Mouse (Mus musculus): ENCODE data around the gene Ndufs4.
A peak's percentile ranks its signal among the peaks of the same experiment; 100 is the strongest.
"Not testable (repeated sequence)": the region's sequence is repeated elsewhere in the genome, so short reads cannot be mapped to it uniquely, and the experiment has no call there.

Ndufs4 gene

DNA sequence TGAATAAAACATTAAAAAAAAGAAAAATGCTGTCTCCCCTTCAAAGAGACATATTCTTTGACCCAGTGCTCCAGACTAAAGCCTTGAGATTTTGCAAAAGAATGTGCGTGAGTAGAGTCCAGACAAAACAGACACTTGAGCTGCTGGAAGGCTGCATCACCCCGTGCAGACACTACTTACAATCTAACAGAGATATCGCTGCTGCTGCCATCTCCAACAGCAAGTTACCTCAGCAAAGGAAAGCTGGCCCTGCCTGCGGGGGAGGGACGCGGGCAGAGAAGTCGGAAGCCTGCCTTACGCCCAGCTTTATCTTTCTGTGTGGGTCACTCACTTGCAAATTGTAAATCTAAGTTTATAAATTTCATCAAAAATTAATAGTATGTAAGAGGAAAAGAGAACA lies 45.1 kb downstream of the Ndufs4 start:
- no peak for ATAC-seq (ENCODE audit: low TSS enrichment)

DNA sequence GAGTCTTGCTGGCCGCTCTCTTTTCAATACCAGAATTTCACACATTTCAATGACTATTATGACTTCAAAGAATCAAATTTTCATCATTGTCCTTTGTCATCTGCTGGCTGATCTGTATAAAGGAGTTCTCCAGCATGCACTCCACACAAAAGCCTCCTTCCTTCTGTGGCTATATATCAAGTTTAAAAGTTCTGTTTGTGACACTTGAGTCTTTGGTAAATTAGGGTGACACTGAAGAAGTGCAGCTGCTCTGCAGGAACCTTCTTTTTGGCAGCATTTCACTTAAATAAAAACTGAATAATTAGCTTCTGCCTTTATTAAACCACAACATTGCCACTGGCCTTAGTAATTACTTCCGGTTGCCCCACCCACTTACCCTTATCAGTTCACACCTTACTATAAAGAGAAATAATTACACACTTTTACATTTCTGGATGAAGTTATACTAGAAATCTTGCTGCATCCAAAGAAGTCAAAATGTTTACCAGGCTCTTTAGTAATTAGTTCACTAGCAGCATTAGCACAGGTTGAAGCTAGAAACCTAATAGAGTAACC lies 68.1 kb downstream of the Ndufs4 start:
- no peak for ATAC-seq (ENCODE audit: low TSS enrichment)

DNA sequence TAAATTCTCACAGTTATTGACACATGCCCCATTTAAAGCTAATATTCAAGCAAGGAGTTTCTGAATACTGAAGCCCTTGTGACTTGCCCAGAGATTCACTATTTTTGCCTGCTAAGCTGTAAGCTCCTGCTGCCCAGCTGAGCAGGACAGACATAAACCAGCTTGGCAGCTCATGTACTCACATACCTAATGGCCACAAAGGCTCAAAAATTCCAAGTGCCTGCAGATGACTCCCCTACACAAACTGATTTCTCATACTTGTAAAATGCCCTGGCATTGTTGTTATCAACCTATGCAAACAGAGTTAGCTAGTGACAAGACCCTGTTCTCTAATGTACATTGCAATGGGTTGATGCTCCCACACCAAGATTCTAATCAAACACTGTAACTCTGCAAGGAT lies 68.9 kb downstream of the Ndufs4 start:
- ATAC-seq (ENCODE audit: low TSS enrichment), result no peak

DNA sequence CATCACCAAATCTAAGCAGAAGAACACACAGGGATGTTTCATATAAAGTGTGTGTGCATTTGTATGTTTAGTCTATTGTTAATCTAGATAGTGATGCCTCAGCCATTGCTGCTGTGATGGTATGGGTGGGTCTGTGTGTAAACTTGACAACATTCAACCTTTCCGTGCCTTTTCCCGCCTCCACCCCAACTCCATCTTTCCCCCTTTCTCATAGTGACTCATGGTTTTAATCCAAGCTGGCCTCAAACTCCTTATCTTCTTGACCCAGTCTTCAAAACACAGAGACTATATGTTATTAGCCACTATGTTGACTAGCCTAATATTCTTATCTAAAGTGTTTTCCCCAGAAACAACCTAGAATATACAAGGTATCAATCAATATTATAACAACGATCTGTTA lies 72.7 kb downstream of the Ndufs4 start:
- no peak for ATAC-seq (ENCODE audit: low TSS enrichment)

DNA sequence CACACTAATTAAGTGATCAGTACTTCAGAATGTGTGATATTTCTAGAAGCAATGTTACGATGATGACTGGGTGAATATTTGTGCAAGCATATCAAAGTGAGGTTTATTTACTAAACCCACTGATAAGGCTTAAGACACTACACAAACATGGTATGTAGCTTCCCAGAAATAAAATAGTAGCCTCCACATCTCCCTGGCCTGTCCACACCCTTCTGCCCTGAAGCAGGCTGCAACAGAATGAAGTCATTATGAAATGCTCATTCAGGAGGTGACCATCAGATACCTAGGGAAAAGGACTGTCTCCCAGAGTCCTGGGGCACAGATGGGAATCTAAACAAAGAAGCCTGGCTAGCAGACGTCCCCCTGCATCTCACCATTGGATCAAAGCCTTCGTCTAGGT lies 73.1 kb downstream of the Ndufs4 start:
- no peak for ATAC-seq (ENCODE audit: low TSS enrichment)

DNA sequence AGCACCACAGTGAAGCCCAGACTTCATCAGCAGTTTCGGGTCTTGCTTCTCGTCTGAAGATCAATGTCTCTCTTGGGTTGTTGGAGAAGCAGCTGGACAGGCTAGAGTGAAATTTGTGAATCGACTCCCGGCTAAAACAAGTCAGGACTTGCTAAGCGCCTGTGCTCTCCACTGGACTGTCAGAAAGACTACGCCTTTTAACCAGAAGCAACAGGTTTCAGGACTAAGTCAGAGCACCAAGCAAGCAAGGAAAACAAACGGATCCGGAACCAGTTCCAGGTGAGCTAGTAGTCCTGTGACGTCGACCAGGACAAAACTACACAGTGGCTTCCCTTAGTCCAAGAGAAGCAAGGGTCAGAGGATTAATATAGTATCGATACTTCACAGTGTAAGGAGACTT lies 77.5 kb downstream of the Ndufs4 start:
- ATAC-seq (ENCODE audit: low TSS enrichment), result no peak

DNA sequence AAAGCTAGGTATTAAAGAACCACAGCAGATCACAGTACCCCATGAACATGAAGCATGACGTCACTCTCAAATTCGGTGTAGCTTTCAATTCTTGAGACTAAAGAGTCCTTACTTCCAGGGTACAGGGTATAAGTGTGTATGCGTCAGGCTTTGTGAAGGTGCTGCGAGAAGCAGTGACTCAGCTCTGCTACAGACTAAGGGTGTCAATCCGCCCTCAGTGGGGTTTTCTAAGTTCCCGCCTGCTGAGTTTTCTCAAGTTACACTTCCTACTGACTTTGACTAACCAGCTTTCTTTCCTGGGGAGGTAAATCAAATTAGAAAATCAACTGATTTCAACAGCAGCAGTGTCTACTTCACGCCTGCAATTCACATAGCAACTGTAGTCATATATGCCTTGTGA lies 83.4 kb downstream of the Ndufs4 start:
- peak; percentile 94 for ATAC-seq (ENCODE audit: low TSS enrichment)

DNA sequence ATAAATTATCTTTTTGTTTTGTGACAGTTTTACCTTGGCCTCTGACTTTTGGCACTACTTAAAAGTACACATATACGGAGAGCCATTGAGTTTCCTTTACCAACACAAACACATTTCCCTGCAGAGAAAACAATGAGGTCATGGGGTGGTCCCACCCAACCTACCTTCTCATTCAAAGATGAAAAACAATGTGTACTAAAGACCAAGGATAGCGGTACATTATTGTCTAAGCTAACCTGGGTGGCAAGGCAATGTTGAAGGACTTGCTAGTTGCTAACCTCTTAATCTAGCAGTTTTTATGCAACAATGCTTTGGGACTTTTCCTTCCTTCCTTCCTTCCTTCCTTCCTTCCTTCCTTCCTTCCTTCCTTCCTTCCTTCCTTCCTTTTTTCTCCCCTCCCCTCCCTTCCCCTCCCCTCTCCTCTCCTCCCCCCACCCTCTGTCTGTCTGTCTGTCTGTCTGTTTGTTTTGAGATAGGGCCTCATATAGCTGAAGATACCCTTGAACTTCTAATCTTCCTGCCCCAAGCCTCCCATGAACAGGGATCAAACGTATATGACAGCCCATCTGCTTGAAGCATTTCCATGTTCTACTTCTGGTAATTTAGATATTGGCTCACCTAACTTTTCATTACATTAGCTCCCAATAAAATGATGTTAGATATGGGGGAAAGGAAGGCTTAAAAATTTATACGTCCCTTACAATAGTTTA lies 84.4 kb downstream of the Ndufs4 start:
- ATAC-seq (ENCODE audit: low TSS enrichment), result no peak

DNA sequence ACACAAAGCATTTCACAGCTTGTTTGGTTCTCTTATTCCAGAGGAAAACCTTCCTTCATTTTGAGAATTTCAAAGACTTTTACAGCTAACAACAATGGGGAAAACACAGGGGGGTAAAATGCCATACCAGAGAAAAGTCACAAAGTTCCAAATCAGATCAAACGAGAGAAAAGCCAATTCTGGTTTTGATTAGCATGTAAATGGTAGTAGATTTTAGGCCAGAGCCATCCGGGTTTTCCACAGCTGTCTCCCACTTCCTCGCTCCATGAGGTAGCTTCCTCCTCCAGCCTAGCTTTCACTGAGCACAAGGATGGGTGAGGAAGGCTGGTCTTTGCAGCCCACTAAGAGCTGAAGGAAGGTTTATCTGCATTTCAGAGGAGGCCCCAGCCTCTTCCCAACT lies 90.3 kb downstream of the Ndufs4 start:
- no peak for ATAC-seq (ENCODE audit: low TSS enrichment)

DNA sequence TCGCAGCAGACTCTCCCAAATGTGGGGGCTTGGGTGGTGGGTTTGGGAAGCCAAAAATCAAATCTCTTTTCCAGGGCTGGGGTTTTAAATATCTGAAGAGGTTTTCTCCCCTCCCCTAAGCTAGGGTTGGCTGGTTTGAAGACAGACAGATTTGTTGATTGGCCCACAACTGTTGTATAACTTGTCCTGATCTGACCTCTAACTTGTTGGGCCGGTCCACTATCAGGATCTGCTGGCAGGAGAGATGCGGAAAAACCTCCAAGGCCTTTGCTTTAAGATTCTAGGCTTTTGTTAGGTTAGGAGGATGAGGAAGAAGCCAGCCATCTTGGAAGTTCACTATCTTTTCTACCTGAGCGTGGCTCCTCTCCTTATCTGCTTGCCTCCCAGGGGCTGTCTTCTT lies 91.5 kb downstream of the Ndufs4 start:
- ATAC-seq (ENCODE audit: low TSS enrichment), result no peak

DNA sequence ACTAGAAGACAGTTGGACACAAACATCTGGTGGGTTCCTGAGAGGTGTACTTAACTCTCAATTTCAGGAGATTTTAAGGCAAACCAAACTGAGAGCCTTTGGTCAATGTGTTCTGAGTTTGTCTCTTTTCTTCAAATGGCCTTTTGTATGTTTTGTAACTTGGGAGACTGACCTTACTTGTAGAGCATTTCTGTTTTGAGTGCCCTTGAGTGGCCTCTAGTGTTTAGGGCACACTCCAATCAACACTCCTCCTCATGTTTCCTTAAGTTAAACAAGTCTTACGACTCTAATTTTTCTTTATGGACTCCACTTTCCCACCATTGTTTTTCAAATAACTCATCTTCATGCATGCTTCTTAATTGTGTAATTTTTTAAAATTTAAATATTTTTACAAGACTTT lies 98.6 kb downstream of the Ndufs4 start:
- no peak for ATAC-seq (ENCODE audit: low TSS enrichment)

DNA sequence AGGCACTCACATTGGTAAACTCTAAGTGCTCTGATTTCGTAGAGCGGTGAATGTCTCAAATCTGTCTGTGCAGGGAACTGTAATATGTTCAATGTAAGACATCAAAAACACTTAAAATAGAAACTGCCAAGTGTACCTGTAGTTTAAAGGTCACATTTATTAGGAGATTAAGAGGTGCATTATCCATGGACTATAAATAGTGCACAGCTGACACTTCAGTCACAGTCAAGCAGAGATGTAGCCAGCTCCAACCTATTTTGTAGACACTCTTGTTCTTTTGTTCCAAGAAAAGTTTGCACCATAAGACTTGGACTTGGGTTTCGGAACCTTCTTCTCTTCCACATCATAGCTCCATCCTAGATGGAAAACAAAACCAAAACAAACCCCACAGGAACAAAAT lies 99.5 kb downstream of the Ndufs4 start:
- no peak for ATAC-seq (ENCODE audit: low TSS enrichment)

DNA sequence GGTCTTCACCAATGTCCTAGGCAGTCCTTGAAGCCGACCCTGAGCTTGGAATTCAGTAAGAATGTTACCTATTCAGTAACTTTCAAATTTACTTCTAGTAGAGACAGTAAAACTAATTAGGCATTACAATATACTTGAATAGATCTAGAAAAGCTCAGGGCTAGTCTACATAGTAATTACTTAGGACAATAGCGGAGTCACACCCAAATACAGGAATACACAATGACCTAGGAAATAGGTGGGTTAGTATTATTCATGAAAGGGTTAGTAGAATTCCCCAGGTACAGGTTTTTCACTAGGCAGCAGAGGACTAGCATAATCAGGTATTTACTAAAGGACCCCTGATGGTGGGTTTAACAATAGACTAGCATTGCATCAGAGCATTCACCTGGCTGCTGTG lies 109.4 kb downstream of the Ndufs4 start:
- ATAC-seq (ENCODE audit: low TSS enrichment), result not testable (repeated sequence)

DNA sequence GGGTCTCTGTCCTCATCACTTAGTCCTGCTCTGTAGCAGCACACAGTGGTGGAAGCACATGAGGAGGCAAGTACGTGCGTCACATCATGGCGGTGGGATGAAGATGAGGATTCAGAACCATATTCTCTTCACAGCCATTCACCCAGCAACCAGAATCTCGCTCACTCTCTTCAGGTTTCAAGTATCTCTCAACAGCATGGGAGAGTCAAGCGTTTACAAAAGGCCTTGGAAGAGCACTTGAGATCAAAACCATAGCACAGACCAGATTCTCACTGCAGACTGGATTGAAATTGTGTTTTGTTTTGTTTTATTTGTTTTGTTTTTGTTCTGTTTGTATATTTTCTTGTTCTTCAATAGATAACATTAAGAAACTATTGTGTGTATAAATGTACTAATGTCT lies 110.8 kb downstream of the Ndufs4 start:
- ATAC-seq (ENCODE audit: low TSS enrichment), result no peak

DNA sequence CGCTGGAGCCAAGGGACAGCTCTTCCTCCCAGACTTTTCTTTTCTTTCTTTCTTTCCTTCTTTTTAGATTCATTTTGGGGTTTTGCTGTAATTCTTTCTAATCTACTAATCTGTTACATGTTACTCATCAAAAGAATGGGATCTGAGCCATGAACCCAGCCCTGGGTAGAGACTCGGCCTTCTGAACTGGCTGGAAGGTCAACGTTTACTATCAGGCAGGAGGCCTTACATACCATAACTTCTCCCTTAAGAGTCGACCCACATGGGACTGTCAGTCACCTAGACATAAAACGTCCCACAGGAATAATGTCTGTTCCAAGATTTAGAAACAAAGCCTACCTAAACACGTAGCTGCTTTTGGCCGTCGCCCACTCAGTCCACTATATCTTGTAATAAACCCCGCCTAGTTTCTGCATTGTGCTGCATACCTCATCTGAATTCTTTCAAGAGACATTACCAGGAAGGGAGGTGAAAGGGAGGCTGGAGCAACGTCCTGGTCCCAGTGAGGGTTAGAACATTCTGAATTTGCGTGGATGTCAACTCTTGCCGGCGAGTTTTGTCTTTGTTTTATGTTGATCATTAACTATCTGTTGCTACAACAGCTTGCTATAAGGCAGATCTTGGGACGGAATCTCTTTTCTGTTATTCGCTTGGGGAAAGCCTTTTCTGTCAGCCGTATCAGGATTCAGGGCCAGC lies 116.5 kb downstream of the Ndufs4 start:
- no peak for ATAC-seq (ENCODE audit: low TSS enrichment)

DNA sequence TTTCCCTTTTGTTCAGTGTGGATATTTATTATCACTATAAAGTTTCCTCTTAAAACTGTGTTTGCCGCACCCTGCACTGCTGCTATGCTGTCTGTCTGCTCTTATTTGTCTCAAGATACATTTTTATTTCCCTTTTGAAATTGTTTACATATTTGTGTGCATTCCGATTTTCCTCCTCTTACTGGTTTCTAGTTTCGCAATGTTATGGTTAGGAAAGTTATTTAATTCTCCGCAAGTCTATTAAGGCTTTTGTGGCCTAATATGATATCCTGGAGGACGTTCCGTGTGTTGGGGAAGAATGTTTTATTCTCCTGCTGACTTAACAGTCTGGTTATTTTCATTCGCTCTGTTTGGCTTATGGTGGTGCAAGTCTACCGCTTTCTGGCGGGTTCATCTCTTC lies 120.3 kb downstream of the Ndufs4 start:
- ATAC-seq (ENCODE audit: low TSS enrichment), result no peak

DNA sequence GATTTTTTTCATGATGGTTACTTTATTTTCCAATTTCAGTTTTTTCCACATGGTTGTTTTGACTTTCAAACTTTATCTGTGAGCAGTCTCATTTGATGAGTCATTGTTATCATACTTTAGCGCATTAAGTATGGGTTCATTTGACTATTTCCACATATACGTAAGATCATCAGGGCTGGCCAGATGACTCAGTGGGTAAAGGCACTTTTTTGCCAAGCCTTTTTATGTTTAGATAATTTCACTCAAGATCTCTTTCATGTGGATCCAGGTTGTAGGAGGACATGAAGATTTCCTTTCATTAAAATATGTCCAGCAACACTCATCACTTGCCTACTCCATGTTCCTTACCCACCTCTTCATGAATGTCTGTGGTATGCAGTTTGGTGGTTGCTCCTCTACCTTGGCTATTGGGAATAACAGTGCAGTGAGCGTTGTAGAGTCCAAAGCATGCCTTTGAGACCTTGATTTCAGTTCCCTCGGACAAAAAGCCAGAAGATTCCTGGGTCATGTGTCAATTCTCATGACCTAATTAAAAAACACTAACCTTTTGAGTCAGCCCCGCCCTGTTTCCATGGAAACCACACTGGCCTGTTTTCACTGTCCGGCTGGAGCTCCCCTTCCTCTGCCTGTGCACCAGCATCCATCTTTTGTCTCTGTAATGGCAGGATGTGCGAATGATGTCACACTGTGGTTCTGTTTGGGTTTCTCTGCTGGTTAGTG lies 127.4 kb downstream of the Ndufs4 start:
- ATAC-seq (ENCODE audit: low TSS enrichment), result no peak

DNA sequence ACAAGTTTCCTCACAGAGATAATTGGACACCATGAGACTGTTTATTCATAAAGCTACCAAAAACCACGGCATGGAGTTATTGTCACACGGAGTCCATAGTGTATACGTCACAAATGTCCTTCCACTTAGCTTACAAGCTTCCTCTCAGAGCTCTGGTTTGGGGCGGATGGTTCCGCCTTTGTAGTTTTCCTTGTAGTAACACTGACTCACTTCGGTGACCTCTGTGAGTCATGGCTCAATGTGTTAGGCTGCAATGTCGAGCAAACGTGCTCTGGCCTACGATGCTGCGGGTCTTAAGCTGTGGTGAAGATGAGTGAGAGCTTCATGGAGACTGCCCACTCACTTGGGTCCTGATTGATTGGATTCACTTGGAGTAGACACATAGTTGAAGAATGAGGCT lies 133.4 kb downstream of the Ndufs4 start:
- ATAC-seq (ENCODE audit: low TSS enrichment), result no peak

Measured in frontal cortex, adult (tissue).